Mouse (Mus musculus) cerebellum, postnatal 25 days (tissue): Measurements from ENCODE around the gene Dnase2a.

Source experiments
- DNase-seq, 2 experiments: peaks; one replicate each; pipeline ENCODE4 v3.0.0; 2021; ENCODE audit warnings: mixed read lengths in 2 of 2

Dnase2a gene

DNA sequence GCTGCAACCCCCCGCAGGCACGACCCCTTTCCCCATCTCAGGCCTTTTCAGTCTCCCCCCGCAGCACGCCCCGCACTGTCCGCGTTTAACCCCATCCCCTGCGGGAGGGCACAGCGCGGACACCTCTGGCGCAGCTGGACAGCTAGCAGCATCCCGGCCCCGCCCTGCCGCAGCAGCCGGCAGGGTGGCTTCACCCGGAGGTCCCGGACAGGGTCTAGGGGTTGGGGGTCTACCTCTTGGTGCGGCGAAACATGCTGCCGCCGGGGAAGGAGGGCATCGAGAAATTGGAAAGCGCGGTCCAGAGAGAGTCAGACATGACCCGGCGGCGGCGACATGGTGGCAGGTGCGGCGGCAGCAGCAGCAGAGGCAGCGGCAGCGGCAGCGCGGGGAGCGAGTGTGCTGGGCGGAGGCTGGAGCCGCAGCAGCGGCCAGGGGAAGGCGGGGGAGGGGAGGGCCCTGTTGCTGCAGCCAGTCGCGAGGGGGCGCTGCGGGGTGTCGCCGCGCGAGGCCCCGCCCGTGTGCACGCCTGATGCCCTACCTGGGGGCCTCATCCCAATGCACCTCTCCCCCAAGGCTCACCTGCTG is 28.7 kb downstream of the Dnase2a start, which contains the start of gene Mast1:
Gene Mast1 (minus strand): TSS at position 398 of the 585 bp plus-strand sequence.
- peak; percentile 92 to 97 for DNase-seq

DNA sequence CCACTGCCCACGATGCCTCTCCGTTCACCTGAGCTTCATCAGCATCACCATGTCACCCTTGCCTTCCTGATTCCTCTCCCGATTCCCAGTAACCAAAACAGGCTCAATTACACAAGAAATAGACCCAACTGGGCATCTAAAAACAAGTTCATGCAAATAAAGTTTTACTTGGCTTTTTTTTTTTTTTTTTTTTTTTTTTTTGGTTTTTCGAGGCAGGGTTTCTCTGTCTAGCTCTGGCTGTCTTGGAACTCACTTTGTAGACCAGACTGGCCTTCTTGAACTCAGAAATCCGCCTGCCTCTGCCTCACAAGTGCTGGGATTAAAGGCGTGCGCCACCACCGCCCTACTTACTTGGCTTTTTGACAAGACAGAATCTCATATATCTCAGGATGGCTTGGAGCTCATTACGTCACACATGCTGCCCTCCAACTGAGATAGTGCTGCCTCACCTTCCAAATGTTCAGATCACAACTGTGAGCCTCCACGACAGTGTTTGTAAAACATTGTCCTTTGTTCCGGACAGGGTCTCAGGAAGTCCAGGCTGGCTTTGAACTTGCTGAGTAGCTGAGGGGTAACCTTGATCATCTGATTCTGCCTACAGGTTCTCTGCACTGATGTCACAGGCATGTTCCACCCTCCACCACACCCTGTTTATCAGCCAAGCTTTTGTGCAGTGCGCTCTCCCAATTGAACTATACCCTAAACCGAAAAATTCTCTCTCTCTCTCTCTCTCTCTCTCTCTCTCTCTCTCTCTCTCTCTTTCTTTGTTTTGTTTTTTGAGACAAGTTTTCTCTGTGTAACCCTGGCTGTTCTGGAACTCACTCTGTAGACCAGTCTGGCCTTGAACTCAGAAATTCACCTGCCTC is 29.5 kb downstream of the Dnase2a start:
- DNase-seq = no peak

DNA sequence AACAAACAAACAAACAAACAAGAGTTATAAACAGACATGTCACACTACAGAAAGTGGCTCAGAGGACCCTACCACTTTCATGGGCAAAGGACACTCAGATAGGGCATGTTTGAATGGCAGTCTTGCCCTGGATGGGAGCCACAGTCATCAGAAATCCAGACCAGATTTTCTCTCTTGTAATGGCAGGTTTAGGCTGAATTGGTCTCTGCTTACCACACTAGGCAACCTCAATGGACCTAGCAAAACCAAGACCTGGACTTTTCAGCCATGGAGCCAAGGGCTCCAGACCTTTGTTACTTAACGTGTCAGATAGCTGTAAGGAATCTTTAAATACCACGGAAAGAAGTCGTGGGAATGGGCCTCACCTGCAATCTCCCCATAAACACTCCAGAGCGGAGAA is 35.3 kb downstream of the Dnase2a start:
- DNase-seq = no peak

DNA sequence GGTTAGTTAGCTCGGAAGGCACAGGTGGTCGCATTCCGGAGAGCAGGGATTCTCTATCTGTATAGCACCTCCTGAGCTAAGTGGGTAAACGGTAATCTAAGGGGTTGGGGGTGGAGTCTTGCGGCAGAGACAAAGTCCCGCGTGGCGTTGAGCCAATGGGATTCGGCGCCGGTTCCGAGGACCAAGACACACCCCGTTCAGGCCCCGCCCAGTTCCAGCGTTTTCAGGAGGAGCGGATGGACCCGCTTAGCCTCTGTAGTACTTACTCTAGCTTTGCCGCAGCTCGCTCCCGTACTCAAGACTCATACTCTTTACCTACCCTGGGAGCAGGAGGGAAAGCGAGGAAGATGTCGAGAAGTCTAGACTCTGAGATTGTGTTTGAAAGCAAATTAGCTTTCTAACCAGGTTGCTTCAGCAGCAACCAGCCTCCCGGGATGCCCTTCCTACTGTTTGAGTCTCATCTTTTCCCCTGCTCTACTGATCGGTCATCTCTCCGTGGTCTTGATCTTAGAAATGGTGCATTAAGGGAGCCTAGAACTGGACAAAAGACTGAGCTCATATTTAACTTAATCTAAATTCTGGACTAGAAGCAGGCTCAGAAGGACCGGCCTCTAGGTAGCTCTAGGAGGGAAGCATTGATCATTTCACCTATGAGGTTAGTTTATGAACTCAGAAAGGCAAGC is 36.3 kb downstream of the Dnase2a start:
- DNase-seq = peak; percentile 80 to 90

DNA sequence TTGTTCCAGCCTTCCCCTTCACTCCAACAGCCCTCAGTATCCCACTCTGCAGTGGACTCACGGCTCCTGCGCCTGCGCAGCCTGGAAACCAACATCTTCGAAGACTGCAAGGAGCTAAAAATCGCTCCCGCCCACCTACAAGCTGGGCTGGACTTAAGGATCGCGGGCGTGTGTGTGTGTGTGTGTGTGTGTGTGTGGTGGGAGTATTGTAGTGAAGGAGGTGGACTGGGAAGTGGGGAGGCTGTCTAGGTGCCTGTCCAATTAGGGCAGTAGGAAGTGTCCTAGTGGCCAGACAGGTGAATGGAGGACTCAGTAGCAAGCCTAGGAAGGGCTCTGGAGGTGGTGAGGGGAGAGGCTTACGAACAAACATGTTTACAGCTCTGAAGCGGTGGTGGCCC is 36.9 kb downstream of the Dnase2a start:
- DNase-seq = peak; percentile 62 to 70

DNA sequence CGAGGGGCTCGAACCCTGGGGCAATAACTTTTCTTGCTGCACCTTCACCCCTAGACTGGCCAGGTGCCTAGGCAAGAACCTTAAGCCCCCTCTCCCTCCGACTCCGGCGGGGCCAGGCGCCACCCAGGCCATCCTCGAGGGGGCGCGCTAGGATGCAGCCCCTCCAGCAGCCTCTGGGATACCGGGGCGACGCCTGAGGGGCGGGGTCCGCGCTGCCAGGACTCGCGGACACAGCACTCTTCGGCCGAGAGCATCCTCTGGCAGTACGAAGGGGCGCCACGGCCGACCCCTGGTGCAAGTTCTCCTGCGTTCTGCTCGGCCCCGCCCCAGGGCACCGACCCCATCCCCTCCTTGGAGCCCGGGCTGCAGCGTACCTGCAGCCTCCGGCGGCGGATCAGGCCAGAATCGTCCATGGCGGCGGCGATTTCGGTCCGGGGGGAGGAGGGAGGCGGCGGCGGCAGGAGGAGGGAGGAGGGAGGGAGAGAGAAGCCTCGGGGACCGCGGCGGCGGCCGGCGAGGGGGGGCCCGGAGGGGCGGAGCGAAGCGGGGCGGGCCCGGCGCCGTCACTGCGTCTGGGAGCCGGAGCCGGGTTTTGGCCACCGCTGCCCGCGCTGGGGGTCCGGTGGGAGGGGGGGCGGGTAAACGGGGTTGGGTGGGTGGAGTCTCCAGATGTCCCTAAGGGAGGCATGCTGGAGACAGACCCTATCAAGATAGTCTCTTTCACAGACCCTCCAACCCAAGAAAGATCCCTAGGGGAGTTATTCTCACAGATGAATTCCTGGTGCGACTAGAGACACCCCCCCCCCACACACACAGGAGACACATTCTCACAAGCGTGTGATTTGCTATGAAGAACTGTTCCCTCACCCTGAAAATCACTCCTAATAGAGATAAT is 37.5 kb downstream of the Dnase2a start:
- DNase-seq = peak; percentile 76 to 85

DNA sequence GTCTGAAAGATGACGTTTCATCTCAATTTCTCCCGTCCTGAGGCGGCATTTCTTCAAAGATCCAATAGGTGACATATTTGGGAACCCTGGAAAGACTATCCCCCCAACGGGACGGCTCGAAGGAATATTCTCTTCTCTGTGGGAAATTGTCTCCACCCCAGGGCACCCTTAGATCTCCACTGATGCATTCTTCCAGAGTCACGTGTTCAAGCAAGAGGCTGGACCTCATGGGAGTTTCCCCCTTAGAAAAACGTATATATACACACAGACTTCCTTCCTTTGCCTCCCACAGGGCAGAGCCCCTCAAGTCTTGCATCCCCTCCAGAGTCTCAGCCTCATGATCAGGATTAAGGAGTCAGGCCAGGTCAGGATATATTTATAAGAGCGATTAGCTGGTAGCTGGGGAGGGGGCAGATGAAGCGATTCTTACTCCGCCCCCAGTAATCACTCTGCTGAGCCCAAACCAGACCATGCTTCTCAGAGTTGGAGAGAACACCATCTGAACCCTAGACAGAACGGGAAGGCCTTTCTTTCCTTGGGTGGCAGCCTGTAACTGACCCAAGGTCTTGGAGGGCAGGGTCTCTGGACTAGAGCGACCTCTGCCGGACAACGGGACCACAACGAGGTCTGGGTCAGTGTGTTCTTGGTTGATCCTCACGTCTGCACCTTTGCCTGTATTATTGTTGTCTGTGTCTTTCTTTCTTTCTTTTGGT is 38.3 kb downstream of the Dnase2a start, which contains the start of gene Rtbdn:
Gene Rtbdn (plus strand): TSS at position 464 of the 713 bp plus-strand sequence.
- peak; percentile 76 to 84 for DNase-seq

DNA sequence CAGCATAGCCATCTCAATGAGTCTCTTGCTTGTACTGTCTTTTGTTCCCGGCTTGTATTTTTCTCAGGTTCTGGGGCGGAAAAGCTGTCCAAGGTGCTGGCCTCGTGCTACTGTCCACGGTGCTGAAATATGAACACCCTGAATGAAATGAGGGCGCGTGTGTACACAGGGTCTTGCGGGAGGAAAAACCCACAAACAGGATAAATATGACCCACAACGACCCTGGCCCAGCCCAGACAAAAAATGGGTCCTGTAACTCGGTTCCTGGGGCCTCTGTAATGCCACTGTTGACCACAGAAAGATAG is 38.8 kb downstream of the Dnase2a start:
- DNase-seq = no peak

DNA sequence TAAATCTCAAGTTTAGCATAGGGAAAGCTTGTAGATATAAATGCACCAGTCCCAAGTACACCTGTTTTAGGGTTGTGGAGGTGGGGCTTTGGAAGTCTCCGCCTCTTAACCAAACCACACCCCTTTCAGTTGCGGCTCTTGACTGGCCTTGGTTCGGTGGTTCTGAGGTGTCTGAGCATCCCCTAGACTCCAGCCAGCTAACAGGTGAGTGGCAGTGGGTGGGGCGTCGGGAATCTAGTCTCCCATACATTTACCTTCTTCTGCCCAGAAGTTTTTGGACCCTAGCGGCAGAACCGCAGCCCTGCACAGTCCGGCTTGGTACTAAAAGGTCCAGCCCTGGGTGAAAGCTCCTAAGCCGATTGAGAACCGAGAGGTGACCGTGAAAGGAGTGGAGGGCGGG is 41.4 kb downstream of the Dnase2a start:
- no peak for DNase-seq

DNA sequence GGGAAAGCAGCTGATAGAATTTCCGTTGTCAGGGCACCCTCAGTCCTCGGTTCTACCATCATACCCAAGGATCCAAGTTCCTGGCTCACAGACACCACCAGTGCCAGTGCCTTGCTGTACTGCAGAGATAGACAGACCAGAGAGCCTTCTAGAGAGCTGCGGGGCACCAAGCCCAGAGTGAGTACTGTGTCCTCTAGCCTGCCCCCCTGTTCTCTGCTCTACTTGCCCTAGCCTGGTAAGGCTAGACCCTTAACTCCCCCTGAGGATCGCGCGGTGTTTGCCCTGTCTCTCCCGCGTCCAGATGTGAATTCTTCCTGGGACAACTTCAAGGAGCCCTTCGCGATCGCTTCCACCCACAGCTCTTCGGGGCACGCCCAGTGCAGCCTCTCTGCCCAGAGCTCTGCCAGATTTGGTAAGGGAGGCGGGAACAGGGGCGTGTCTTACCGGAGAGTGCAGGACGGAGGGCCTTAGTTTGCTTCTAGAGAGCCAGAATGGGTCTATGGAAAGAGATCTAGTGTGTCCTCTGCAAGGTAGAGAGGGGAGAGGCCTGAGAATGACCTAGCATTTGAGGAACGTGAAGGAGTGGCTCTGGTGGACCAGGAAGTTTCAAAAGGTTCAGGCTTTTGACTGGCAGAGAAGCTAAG is 44.4 kb downstream of the Dnase2a start:
- no peak for DNase-seq

DNA sequence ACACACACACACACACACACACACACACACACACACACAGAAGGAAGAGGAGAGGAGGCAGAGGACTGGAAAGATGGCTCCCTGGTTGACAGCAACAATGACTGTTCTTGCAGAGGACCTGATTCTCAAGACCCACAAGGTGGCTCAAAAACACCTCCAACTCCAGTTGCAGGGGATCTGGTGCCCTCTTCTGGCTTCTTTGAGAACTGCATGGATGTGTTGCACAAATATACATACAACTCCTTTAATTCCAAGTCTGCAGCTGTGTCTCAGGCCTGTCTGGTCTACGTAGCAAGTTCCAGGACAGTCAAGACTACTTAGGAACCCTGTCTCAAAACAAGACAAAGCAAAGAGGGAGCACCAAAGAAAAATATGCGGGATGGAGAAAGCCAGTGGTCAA is 48.4 kb downstream of the Dnase2a start:
- peak; percentile 82 to 90 for DNase-seq

DNA sequence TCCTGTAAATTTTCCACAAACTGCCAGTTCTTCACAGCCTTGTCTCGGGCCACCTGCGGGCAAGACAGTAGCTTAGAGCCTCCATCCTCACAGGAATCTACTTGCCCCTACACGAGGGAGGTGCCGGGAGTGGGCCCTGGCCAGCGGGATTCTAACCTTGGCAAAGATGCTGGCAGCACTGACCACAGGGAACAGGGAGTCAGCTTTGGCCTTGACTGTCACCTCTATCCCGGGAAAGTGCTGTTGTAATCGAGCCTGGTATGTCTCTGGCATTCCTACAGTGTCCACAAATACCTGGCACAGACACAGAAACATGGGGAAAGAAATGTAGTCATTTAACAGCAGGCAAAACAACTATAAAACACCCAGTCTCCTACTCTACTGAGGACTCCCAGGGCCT is 51.5 kb downstream of the Dnase2a start:
- DNase-seq = no peak

DNA sequence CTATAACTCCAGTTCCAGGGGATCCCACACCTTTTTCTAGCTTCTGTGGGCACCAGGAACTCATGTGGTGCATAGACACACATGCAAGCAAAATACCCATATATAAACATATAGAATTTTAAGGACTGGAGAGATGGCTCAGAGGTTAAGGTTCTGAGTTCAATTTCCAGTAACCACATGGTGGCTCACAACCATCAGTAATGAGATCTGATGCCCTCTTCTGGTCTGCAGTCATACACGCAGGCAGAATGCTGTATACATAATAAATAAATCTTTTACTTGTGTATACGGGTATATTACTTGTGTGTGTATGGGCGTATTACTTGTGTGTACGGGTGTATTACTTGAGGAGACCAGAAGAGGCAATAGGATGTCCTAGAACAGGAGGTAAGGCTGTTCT is 55.6 kb downstream of the Dnase2a start:
- DNase-seq = no peak

DNA sequence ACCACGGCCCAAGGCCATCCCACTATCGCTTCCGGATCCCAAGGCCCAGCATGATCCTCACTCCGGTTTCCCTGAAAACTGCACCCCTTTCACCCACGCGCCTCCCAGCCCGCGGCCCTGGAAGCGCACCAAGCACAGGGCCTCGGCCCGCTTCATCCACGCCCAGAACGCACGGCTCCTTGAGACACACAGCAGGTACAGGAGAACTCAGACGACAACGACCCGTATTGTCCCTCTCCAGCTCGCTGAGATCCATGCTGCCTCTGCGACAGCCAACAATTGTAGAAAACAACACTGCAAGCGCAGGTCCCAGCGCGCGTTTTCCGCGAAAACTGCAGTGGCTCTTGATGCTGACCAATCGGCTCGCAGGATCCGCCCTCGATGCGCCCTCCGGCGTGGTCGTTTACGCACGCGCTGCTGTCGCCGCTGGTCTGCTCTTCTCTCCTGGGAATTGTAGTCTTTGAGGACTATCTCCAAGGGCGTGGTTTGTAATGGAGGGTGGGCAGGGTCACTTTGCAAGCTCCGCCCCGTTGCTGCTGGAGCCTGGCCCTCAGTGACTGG is 57.5 kb downstream of the Dnase2a start:
- DNase-seq = peak; percentile 93 to 95

DNA sequence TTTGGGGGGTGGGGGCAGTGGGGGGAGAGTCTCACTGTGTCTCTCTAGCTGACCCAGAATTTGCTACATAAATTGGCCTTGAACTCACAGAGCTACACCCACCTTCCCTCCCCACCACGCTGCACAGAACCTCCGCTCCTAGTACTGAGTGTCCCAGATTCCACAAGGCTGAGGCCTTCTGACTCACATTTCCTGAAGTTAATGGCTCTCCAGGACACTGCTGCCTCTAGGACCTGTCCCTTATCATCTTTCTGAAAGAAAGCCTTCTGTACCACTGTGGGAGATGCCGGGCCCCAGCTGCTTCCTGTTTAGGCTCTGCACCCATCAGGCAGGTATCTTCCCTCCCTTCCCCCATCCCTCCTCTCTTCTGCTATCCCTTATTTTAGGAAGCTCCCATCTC is 58.2 kb downstream of the Dnase2a start:
- DNase-seq = no peak

DNA sequence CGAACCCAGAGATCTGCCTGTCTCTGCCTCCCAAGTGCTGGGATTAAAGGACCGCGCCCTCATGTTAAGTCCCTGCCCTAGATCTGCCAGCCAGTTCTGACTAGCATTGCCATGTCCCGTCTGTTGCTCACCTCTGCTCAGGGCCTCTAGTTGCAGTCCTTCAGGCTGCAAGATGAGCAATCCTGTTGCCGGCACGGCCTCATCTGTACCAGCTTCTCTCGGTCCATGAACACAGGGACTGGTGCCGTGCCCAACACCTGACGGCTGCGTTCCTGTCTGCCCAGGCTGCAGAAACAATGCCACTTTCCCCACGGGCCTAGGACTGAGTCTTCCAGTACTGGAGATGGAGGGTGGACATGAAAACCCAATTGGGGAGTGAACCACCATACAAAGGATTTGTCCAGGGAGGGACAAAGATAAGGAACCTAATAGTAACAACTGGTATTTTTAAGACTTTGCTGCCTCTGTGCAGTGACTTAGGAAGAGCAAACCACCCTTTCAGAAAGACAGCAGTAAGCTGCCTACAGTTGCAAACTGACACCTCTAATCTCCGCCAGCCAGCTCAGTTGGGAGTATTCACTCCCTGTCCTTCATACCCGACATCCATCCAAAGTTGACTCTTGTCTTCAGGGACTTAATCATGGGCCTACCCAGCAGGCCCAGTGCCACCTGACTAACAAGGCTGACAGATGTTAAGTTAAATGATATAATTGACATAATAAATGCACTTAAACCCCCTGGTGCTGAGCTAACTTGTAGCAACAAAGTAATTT is 59.4 kb downstream of the Dnase2a start:
- DNase-seq = no peak

DNA sequence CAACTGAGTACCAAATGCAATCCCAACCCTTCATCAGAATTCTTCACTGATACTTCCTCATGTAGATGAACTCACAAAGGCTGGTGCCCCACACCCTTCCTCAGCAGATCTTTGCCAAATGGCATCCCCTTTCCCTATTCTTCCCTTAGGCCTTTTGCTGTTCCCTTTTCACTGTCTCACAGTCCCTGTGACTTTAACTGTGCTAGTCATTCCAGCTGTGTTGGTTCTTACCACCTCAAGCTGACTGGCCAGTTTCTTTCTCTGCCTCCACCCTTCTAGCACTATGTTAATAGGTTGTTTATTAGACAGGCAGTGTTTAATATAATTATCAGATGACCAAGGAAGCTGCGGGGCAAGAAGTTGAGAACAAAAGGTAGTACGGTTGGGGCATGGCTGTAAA is 60.3 kb downstream of the Dnase2a start:
- peak in 1 of 2 experiments; percentile 8 for DNase-seq

DNA sequence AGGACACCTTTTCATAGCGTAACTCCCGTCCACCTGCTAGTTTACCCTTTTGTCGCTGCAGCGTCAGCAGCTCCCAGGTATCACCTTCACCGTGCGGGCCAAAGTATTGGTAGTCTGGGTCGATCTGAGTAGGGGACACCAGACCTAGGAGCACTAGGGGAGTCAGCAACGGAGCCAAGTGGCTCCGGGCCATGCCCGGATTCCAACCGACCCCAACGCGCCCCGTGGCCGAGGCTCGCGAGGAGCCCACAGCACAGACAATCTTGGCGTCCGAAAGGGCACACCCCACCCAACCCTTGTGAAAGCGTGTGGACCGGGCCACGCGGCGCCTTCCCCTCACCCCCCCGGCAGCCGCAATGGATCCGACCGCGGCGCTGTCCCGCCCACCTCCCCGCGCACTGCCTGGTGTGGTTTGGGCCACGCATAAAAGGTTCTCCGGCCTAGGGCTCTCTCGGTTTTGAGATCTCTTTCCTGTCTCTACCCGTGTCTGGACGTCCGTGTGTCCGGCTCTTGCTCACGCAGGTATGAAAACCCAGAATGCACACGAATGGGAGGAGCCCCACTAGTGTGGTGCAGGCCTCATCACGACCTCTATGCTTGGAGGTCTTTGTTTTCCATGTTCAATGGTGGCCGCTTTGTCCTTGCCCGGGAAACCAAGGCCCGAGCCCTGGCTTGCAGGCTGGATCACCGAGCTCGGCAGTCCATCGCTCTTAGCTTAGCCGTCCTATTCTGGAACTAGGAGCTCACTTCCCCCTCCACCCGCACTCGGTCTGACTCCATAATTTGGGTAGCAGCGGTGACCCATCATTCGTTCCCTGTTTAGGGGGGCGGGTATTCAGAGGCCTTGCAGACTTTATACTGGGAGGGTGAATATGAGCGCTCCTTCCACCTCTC is 61.1 kb downstream of the Dnase2a start, which contains the start of the genes Gm49661, Prdx2 and Rnaseh2a:
Gene Gm49661 (minus strand): TSS at position 193 of the 894 bp plus-strand sequence.
Gene Prdx2 (plus strand): TSS at position 347 of the 894 bp plus-strand sequence.
Gene Rnaseh2a (minus strand): TSS at position 527 of the 894 bp plus-strand sequence.
- peak; percentile 85 to 91 for DNase-seq
